Mouse (Mus musculus) megakaryocyte-erythroid progenitor cell, adult 5 weeks (primary cell): ENCODE data around the gene Mroh3. TPM values are rescaled to one million over a fixed set of nuclear protein-coding genes. Genes with fewer than 3 reads are reported as not detected.

Source experiments
- polyA plus RNA-seq: library from polyadenylated mRNA; stranded (reverse); fragments of >175 nt; gene quantifications from 2 replicates; pipeline ENCODE4 v1.2.3, GENCODE M21; 2012

The Mroh3 gene
- not detected in 2 replicates for polyA plus RNA-seq

DNA sequence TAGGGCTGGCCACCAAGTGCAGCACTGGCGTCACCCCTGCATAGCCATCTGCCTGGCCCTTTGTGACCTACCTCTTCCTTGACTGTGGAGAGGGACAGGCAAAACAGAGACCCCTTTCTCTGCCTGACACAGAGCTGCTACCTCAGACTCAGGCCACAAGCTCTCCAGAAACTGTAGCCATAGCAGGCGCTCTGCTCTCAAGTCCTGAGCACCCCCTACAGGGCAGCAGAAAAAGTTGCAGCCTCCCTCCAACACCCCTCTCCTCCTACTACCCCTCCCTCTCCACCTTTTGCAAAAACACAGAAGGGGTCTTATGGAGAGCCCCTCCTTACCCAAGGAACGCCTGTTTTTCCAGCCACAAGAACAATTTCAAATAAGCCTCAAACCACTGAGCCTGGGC is at the start of gene Mroh3:
TSS of gene Mroh3 (minus strand) at position 26 of the 400 bp plus-strand sequence.

DNA sequence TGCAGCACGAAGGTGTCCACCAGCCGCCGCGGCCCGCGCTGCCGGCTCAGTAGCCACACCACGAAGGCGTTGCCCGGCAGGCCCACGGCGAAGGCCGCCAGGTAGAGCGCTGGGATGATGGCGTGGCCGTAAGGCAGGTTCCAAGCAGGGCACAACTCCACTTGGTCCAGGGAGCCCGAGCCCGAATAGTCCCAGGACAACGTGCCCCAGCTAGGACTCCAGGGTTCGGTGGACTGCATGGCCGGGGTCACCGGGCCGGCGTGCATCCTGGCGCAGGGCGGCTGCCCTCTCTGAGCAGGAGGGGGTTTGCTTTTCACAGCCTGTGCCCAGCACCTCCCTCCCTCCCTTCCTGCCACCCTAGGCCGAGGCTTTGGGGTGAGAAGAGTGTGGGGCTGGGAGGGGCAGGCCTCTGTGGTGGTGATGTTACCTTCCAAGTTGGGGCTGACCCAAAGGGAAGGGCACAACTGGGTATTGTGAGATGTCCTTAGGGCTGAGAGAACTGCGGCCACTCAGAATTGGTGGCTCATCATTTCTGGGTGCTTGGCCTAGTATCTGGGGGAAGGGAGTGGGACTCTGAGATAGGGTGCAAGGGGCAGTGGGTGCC is 48.1 kb upstream of the Mroh3 start, which contains the start of gene Gpr25:
TSS of gene Gpr25 (minus strand) at position 239 of the 604 bp plus-strand sequence.

DNA sequence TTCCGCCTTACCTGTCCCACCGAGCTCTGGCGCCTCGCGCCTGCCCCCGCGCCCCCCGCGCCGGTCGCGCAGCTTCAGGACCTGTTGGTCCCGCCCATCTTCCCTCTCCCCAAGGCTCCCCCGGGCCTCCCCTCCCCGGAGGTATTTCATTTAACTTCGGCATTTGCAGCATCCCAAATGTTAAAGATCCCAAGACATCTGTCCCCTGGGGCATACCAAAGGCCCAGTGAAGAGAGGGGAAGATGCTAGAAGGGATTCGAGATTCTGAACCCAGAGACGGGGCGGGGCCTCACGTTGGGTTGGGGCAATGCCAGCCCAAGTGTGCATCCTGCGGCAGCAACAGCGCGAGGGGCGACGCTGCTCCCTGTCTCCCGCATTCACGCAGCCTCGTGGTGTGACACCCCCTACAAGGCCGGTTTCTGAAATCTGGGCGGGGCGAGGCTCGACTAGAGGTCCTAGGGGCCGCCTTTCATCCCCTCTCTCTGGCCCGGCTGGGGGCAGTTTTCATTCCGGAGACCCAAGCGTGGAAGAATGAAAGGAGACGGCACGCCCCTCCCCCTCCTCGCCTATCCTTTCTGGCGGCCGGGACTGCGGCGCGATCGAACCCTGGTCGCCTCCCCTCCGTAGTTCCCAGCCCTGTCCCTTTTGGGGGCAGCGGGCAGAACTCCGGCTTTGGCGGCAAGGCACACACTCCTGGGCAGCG is 21.4 kb upstream of the Mroh3 start, which contains the start of gene Inava:
TSS of gene Inava (minus strand) at position 373 of the 703 bp plus-strand sequence.

Other genes with a start within 250 kb of the Mroh3 start
- not detected in 2 replicates for gene Igfn1, start 206.5 kb downstream of the Mroh3 start, polyA plus RNA-seq
- gene Tmem9, start 204.7 kb downstream of the Mroh3 start, polyA plus RNA-seq = 16.8 and 27.9 TPM in 2 replicates
- gene Ascl5, start 162.0 kb downstream of the Mroh3 start, polyA plus RNA-seq = 0.13 TPM in 1 of 2 replicates, not detected in the other
- 0.06 and 0.22 TPM in 2 replicates for gene Cacna1s, start 160.1 kb downstream of the Mroh3 start, polyA plus RNA-seq
- gene Kif21b, start 81.4 kb downstream of the Mroh3 start, polyA plus RNA-seq = 18.6 and 20.0 TPM in 2 replicates
- gene Inava, start 21.4 kb upstream of the Mroh3 start, polyA plus RNA-seq = 0.22 and 0.51 TPM in 2 replicates
- gene Gpr25, start 48.0 kb upstream of the Mroh3 start, polyA plus RNA-seq = 0.75 and 0.94 TPM in 2 replicates
- 3.1 and 3.3 TPM in 2 replicates for gene Camsap2, start 133.3 kb upstream of the Mroh3 start, polyA plus RNA-seq
- gene Ddx59, start 202.4 kb upstream of the Mroh3 start, polyA plus RNA-seq = 1.2 and 1.7 TPM in 2 replicates